Mouse (Mus musculus) embryo, embryonic 10.5 days (tissue): ENCODE measurements around the gene Egln3.

Source experiments
- DNase-seq: peaks from one replicate; pipeline ENCODE4 v3.0.0-alpha.2; 2015; ENCODE audit warnings: low spot score

Gene Egln3

GRCm38 (mm10) chr12:54203656-54204045 lies at the start of gene Egln3:
TSS of gene Egln3 (minus strand) at chr12:54203860.
- DNase-seq: peak; percentile 91

- no peak for DNase-seq
Observed at GRCm38 (mm10) chr12:54253449-54253848, 49.8 kb upstream of the Egln3 start.

- DNase-seq: no peak
Observed at GRCm38 (mm10) chr12:54251942-54252400, 48.3 kb upstream of the Egln3 start.

- DNase-seq: no peak
Observed at GRCm38 (mm10) chr12:54247835-54248234, 44.2 kb upstream of the Egln3 start.

GRCm38 (mm10) chr12:54243158-54243557 lies 39.5 kb upstream of the Egln3 start:
- no peak for DNase-seq

- no peak for DNase-seq
Observed at GRCm38 (mm10) chr12:54241976-54242375, 38.3 kb upstream of the Egln3 start.

GRCm38 (mm10) chr12:54233794-54234193 lies 30.1 kb upstream of the Egln3 start:
- DNase-seq: no peak

- DNase-seq: no peak
Observed at GRCm38 (mm10) chr12:54232996-54233603, 29.4 kb upstream of the Egln3 start.

- peak; percentile 54 for DNase-seq
Observed at GRCm38 (mm10) chr12:54232456-54232855, 28.8 kb upstream of the Egln3 start.

GRCm38 (mm10) chr12:54227551-54227950 lies 23.9 kb upstream of the Egln3 start:
- DNase-seq: no peak

- peak; percentile 58 for DNase-seq
Observed at GRCm38 (mm10) chr12:54226341-54226740, 22.7 kb upstream of the Egln3 start.

GRCm38 (mm10) chr12:54225610-54226009 lies 21.9 kb upstream of the Egln3 start:
- DNase-seq: no peak

GRCm38 (mm10) chr12:54225090-54225489 lies 21.4 kb upstream of the Egln3 start:
- no peak for DNase-seq

GRCm38 (mm10) chr12:54222036-54222760 lies 18.5 kb upstream of the Egln3 start:
- DNase-seq: no peak

GRCm38 (mm10) chr12:54216673-54217072 lies 13.0 kb upstream of the Egln3 start:
- no peak for DNase-seq

GRCm38 (mm10) chr12:54214426-54214825 lies 10.8 kb upstream of the Egln3 start:
- no peak for DNase-seq

- no peak for DNase-seq
Observed at GRCm38 (mm10) chr12:54213871-54214270, 10.2 kb upstream of the Egln3 start.

GRCm38 (mm10) chr12:54213230-54213629 lies 9.6 kb upstream of the Egln3 start:
- no peak for DNase-seq

GRCm38 (mm10) chr12:54209182-54209563 lies 5.5 kb upstream of the Egln3 start:
- DNase-seq: no peak

- no peak for DNase-seq
Observed at GRCm38 (mm10) chr12:54208433-54209181, 4.9 kb upstream of the Egln3 start.

GRCm38 (mm10) chr12:54205731-54206130 lies 2.1 kb upstream of the Egln3 start:
- no peak for DNase-seq

GRCm38 (mm10) chr12:54205195-54205594 lies 1.5 kb upstream of the Egln3 start:
- DNase-seq: peak; percentile 76
